Mouse (Mus musculus) kidney, adult 2 months (tissue): ENCODE measurements around the gene Aatk.

Source experiments
- CTCF ChIP-seq: fragments of 200-500 bp; conservative IDR thresholded peaks from 2 replicates; pipeline ENCODE4 v1.5.1; 2011; ENCODE audit warnings: low read depth, mild to moderate bottlenecking, control low read depth, low read length, moderate library complexity, mixed read lengths; ENCODE audit not compliant: insufficient read depth, insufficient read length
- POLR2A ChIP-seq: fragments of 200-500 bp; IDR thresholded peaks from one replicate; pipeline ENCODE4 v1.6.1; 2011; ENCODE audit warnings: low read depth, low read length, control low read depth

GRCm38 (mm10) chr11:119975739-119976501 is 71.0 kb downstream of the Aatk start:
- no peak for TF ChIP-seq CTCF
- TF ChIP-seq POLR2A = no peak
